Mouse (Mus musculus) gastrocnemius, postnatal 4 days (tissue): ENCODE results near the gene Zfr. TPM values are rescaled to one million over a fixed set of nuclear protein-coding genes. Genes with fewer than 3 reads are reported as not detected.
"Not testable (repeated sequence)": the region's sequence is repeated elsewhere in the genome, so short reads cannot be mapped to it uniquely, and the experiment has no call there.

Source experiments
- DNase-seq, 2 experiments: peaks; one replicate each; pipeline ENCODE4 v3.0.0; 2021 to 2022; ENCODE audit warnings: low spot score in 2 of 2, mixed read lengths in 2 of 2
- total RNA-seq, 2 experiments: library from RNA; stranded (reverse); gene quantifications; 2 replicates each; pipeline ENCODE4 v1.2.3; 2021

Zfr gene
- total RNA-seq, 2 experiments from 2014 or later: 117 to 127 TPM

- DNase-seq: no peak
Observed at GRCm38 (mm10) chr15:12212266-12212665, 94.6 kb downstream of the Zfr start.

- DNase-seq: no peak
Observed at GRCm38 (mm10) chr15:12214531-12215414, 97.1 kb downstream of the Zfr start.

GRCm38 (mm10) chr15:12215415-12215718 is 97.7 kb downstream of the Zfr start:
- DNase-seq: no peak

GRCm38 (mm10) chr15:12216119-12216518 is 98.5 kb downstream of the Zfr start:
- DNase-seq: no peak

GRCm38 (mm10) chr15:12216798-12217197 is 99.2 kb downstream of the Zfr start:
- no peak for DNase-seq

- DNase-seq: not testable (repeated sequence)
Observed at GRCm38 (mm10) chr15:12217332-12217731, 99.7 kb downstream of the Zfr start.

- no peak for DNase-seq
Observed at GRCm38 (mm10) chr15:12217849-12218248, 100.2 kb downstream of the Zfr start.

- no peak for DNase-seq
Observed at GRCm38 (mm10) chr15:12218583-12219382, 101.2 kb downstream of the Zfr start.

- no peak for DNase-seq
Observed at GRCm38 (mm10) chr15:12221131-12221530, 103.5 kb downstream of the Zfr start.

GRCm38 (mm10) chr15:12222564-12223302 is 105.1 kb downstream of the Zfr start:
- DNase-seq: no peak

- DNase-seq: no peak
Observed at GRCm38 (mm10) chr15:12223393-12223792, 105.8 kb downstream of the Zfr start.

GRCm38 (mm10) chr15:12224239-12224638 is 106.6 kb downstream of the Zfr start:
- no peak for DNase-seq

- no peak for DNase-seq
Observed at GRCm38 (mm10) chr15:12225062-12225461, 107.4 kb downstream of the Zfr start.

GRCm38 (mm10) chr15:12226908-12227307 is 109.3 kb downstream of the Zfr start:
- no peak for DNase-seq

GRCm38 (mm10) chr15:12227355-12227754 is 109.7 kb downstream of the Zfr start:
- DNase-seq: no peak

GRCm38 (mm10) chr15:12229603-12230242 is 112.1 kb downstream of the Zfr start:
- no peak for DNase-seq

GRCm38 (mm10) chr15:12230243-12230935 is 112.8 kb downstream of the Zfr start:
- no peak for DNase-seq

GRCm38 (mm10) chr15:12231462-12231861 is 113.8 kb downstream of the Zfr start:
- no peak for DNase-seq

- no peak for DNase-seq
Observed at GRCm38 (mm10) chr15:12232429-12232828, 114.8 kb downstream of the Zfr start.

- no peak for DNase-seq
Observed at GRCm38 (mm10) chr15:12233021-12233420, 115.4 kb downstream of the Zfr start.
